Mouse (Mus musculus) mammary gland, adult 2 months (tissue): ENCODE data around the gene Olfr885. TPM values are rescaled to one million over a fixed set of nuclear protein-coding genes. Genes with fewer than 3 reads are reported as not detected.

Experiments used
- polyA plus RNA-seq: library from polyadenylated mRNA; depleted of rRNA; stranded (reverse); fragments of >200 nt; gene quantifications from 2 replicates; pipeline ENCODE4 v1.2.3, GENCODE M21; 2012; ENCODE audit warnings: low replicate concordance; rRNA removed

Gene Olfr885
- not detected in 2 replicates for polyA plus RNA-seq

DNA sequence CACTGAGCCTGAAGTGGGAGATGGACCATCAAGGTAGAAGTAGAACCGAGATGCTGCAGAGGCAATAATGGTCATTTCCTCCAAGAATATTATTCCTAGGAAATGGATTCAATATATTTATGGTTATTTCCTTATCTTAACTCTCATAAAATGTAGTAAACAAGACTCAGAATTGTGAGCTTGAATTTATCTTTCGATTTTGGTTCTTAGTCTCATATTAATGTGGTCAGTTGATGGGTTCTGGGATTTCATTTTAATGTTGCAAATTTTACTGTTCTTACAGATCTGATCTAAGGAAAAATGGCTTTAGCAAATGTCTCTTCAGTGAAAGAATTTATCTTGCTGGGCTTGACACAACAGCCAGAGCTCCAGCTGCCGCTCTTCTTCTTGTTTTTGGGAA lies at the start of gene Olfr885:
TSS of gene Olfr885 (plus strand) at position 301 of the 400 bp plus-strand sequence.

DNA sequence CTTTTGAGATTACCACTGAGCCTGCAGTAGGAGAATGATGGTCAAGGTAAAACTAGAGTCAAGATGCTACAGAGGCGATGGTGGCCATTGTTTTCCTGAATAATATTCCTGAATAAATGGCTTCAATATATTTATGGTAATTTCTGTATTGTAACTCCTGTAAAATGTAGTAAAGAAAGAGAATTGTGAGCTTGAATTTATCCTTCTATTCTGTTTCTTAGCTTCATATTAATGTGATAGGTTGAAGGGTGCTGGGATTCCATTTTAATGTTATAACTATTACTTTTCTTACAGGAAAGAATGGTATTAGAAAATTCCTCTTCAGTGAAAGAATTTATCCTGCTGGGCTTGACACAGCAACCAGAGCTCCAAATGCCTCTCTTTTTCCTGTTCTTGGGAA lies 35.6 kb upstream of the Olfr885 start, which contains the start of gene Olfr883:
TSS of gene Olfr883 (plus strand) at position 301 of the 400 bp plus-strand sequence.

DNA sequence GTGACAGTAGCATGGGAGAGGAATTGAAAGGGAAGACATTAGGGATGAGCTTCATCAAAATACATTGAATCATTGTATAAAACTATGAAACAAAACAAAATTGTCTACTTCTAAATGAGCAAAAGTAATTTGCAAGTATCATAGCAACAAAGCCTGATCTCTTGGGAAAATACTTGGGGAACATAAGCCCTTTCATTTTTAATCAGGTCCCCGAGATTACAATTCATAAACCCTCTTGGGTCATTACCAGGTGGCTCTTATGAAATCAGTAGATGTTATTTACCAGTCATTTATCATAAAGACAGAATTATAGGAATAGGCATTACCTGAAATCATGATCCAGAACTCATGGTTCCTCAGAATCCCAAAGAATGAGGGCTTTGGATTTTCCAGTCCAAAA lies 14.9 kb upstream of the Olfr885 start, which contains the start of gene Olfr884:
TSS of gene Olfr884 (plus strand) at position 301 of the 400 bp plus-strand sequence.

GRCm38 (mm10) chr9:38083772-38084171 lies 22.6 kb downstream of the Olfr885 start, which contains the start of gene Olfr887:
Olfr887 (plus strand) TSS chr9:38084072.

GRCm38 (mm10) chr9:38107828-38108227 lies 46.7 kb downstream of the Olfr885 start, which contains the start of gene Olfr888:
Olfr888 (plus strand) TSS chr9:38108128.

Other genes with a start within 250 kb of the Olfr885 start
- 0.17 TPM in 1 of 2 replicates, not detected in the other for gene Olfr877, start 207.1 kb upstream of the Olfr885 start, polyA plus RNA-seq
- not detected in 2 replicates for gene Olfr145, start 164.6 kb upstream of the Olfr885 start, polyA plus RNA-seq
- not detected in 2 replicates for gene Olfr878, start 143.5 kb upstream of the Olfr885 start, polyA plus RNA-seq
- gene Olfr881, start 69.5 kb upstream of the Olfr885 start, polyA plus RNA-seq, result not detected in 2 replicates
- gene Olfr883, start 35.5 kb upstream of the Olfr885 start, polyA plus RNA-seq, result not detected in 2 replicates
- not detected in 2 replicates for gene Olfr884, start 14.8 kb upstream of the Olfr885 start, polyA plus RNA-seq
- not detected in 2 replicates for gene Olfr887, start 22.8 kb downstream of the Olfr885 start, polyA plus RNA-seq
- not detected in 2 replicates for gene Olfr888, start 46.8 kb downstream of the Olfr885 start, polyA plus RNA-seq
- gene Olfr889, start 53.9 kb downstream of the Olfr885 start, polyA plus RNA-seq, result not detected in 2 replicates
- gene Olfr890, start 81.2 kb downstream of the Olfr885 start, polyA plus RNA-seq, result not detected in 2 replicates
- not detected in 2 replicates for gene Olfr891, start 119.5 kb downstream of the Olfr885 start, polyA plus RNA-seq
- gene Olfr893, start 147.0 kb downstream of the Olfr885 start, polyA plus RNA-seq, result not detected in 2 replicates
- gene Olfr894, start 156.7 kb downstream of the Olfr885 start, polyA plus RNA-seq, result not detected in 2 replicates
- gene Olfr143, start 191.5 kb downstream of the Olfr885 start, polyA plus RNA-seq, result not detected in 2 replicates
- not detected in 2 replicates for gene Olfr895, start 206.5 kb downstream of the Olfr885 start, polyA plus RNA-seq
- gene Olfr896-ps1, start 229.8 kb downstream of the Olfr885 start, polyA plus RNA-seq, result not detected in 2 replicates